Mouse (Mus musculus): Measurements from ENCODE around the gene Ube3b. TPM values are rescaled to one million over a fixed set of nuclear protein-coding genes. Genes with fewer than 3 reads are reported as not detected.

Gene Ube3b
- polyA plus RNA-seq, 1 experiment, result 76.1 TPM

DNA sequence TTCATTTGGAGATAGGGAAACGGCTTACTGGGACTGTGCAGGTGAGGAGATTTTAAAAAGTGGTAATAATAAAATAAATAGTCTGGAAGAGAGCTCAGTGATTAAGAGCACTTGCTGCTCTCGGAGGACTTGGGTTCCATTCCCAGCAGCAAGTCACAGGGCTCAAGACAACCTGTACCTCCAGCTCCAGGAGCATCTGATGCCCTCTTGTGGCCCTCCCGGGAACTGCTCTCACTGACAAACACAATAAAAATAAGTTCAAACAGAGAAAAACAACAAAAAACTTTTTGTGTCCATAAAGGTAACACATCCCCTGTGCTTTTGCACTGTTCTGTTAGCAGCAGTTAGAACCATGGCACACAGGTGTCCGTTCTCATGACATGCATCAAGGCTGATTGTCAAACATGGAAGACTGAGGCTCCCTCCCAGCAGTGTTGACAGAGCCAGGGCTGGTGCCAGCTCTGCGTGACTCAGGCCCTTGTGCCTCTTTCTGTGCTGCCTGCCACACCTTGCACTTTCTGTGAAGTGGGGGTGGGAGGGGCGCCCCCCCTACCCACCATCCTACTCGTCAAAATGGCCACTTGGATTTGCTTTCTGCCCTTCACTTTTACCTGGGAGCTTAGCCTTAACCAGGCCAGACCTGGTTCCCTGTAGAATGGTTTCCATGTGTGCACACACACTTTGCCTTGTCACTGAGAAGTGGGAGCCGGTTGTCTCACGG, 2.9 kb downstream of the Ube3b start:
- Histone ChIP-seq H3K27ac (ENCODE audit: insufficient read depth, low read depth, low read length) (no peak overlapping the region), H3K27me3 (ENCODE audit: control insufficient read depth, insufficient read depth, low read length) (no peaks in the 10 kb centered on the region), H3K4me3 (ENCODE audit: low read depth, low read length) (no peak overlapping the region), H3K4me1 (ENCODE audit: control insufficient read depth, insufficient read depth, insufficient read length, low read length) (peaks cover 4% of the 10 kb centered on the region; the same call in 1 of the 2 replicates), H3K36me3 (ENCODE audit: control insufficient read depth, insufficient read depth, low read length) (peaks cover 30% of the 10 kb centered on the region)
- WGBS, result 80% methylated on average over 9 of the region's 9 CpGs
- no peak for TF ChIP-seq POLR2A (IDR thresholded peaks at IDR 0.05; ENCODE audit: low read depth, low read length)
- TF ChIP-seq CTCF (IDR thresholded peaks at IDR 0.05; ENCODE audit: extremely low read depth, insufficient read length, insufficient replicate concordance, low read depth, low read length), result peak; percentile 87; the same call in 1 of the 2 replicates

DNA sequence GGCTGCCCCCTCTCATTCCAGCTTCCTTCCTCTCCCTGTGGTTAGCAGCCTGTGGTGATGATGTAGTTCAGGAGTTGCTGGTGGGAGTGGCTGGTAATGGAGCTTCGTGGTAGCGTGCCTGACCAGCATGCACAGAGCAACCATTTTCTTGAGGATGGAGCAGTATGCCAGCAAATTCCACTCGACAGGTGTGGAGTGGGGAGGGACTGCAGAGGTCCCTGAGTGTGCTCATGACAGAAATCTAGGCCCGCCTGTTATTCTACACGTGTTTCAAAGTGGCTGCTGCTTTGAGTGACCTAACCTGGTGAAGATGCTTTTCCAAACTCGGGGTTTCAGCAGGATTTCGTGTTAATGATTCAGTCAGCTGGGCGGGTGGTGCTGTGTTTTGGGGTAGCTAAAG, 4.0 kb downstream of the Ube3b start:
- Histone ChIP-seq H3K27ac (ENCODE audit: insufficient read depth, low read depth, low read length) (no peak overlapping the region), H3K27me3 (ENCODE audit: control insufficient read depth, insufficient read depth, low read length) (no peaks in the 10 kb centered on the region), H3K4me1 (ENCODE audit: control insufficient read depth, insufficient read depth, insufficient read length, low read length) (peaks cover 4% of the 10 kb centered on the region; the same call in 1 of the 2 replicates), H3K36me3 (ENCODE audit: control insufficient read depth, insufficient read depth, low read length) (peaks cover 40% of the 10 kb centered on the region), H3K4me3 (ENCODE audit: low read depth, low read length) (no peak overlapping the region)
- TF ChIP-seq CTCF (IDR thresholded peaks at IDR 0.05; ENCODE audit: extremely low read depth, insufficient read length, insufficient replicate concordance, low read depth, low read length) (no peak), POLR2A (IDR thresholded peaks at IDR 0.05; ENCODE audit: low read depth, low read length) (no peak)
- 80% methylated on average over 8 of the region's 8 CpGs for WGBS

DNA sequence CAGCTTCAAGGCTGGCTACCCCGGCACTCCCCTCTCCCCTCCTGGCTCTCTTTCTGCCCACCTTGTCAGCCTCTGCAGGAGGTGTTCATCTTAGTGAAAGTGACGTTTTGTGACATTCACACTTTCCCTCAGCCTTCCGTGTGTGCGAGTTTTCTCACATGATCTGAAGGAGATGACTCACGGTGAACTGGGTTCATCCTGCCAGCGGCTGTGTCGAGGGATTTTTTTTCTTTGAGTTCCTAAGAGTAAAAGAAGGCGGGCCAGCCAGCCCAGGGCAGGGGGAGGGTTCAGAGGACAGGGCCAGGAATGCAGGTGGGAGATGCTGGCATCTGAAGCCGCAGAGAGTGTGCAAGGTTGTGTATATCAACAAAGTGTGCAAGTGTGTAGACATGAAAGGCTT, 12.8 kb downstream of the Ube3b start:
- H3K27me3 ChIP-seq (ENCODE audit: control insufficient read depth, insufficient read depth, low read length), result no peaks in the 10 kb centered on the region
- TF ChIP-seq POLR2A (IDR thresholded peaks at IDR 0.05; ENCODE audit: low read depth, low read length) (no peak), CTCF (IDR thresholded peaks at IDR 0.05; ENCODE audit: extremely low read depth, insufficient read length, insufficient replicate concordance, low read depth, low read length) (no peak)
- H3K4me1 ChIP-seq (ENCODE audit: control insufficient read depth, insufficient read depth, insufficient read length, low read length), result no peaks in the 10 kb centered on the region
- H3K4me3 ChIP-seq (ENCODE audit: low read depth, low read length), result no peak overlapping the region
- H3K27ac ChIP-seq (ENCODE audit: insufficient read depth, low read depth, low read length), result no peak overlapping the region
- WGBS, result 79% methylated on average over 9 of the region's 9 CpGs
- peaks cover 79% of the 10 kb centered on the region for H3K36me3 ChIP-seq (ENCODE audit: control insufficient read depth, insufficient read depth, low read length)

DNA sequence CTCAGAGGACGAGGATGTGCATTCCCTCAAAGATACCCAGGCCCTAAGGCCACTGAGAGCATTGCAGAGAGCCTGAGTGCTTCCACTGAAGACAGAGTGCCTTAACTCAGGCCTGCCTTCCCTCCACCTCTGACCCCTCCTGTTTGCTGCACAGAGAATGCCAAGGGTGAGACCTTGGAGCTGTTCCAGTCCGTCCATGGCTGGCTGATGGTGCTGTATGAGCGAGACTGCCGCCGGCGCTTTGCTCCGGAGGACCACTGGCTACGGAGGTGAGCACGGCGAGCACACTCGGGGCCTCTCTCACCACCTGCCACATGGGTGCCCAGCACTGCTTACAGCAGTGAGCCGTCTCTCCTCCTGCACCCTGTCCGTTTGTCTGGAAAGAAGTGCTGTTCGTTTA, 26.2 kb downstream of the Ube3b start:
- H3K4me3 ChIP-seq (ENCODE audit: low read depth, low read length), result no peak overlapping the region
- H3K4me1 ChIP-seq (ENCODE audit: control insufficient read depth, insufficient read depth, insufficient read length, low read length), result no peaks in the 10 kb centered on the region
- WGBS, result 95% methylated on average over 14 of the region's 14 CpGs
- H3K27me3 ChIP-seq (ENCODE audit: control insufficient read depth, insufficient read depth, low read length), result no peaks in the 10 kb centered on the region
- no peak overlapping the region for H3K27ac ChIP-seq (ENCODE audit: insufficient read depth, low read depth, low read length)
- TF ChIP-seq CTCF (IDR thresholded peaks at IDR 0.05; ENCODE audit: extremely low read depth, insufficient read length, insufficient replicate concordance, low read depth, low read length) (no peak), POLR2A (IDR thresholded peaks at IDR 0.05; ENCODE audit: low read depth, low read length) (no peak)
- peaks cover 98% of the 10 kb centered on the region for H3K36me3 ChIP-seq (ENCODE audit: control insufficient read depth, insufficient read depth, low read length)

DNA sequence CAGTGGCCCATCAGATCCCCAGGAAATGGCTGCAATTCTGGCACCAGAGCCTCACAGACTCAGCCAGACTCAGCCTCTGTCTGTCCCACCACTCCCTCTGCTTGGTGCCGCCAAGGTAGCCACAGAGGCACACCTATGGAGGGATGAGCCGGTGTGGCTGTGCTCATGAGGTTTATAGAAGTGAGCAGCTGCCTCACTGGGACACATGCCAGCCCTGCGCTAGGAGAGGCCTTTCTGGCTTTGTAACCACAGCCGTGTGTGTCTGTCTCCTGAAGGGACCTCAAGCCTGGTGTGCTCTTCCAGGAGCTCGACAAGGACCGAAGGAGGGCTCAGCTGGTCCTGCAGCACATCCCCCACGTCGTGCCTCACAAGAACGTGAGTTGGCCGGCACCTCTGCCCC, 26.9 kb downstream of the Ube3b start:
- 61% methylated on average over 10 of the region's 10 CpGs for WGBS
- TF ChIP-seq CTCF (IDR thresholded peaks at IDR 0.05; ENCODE audit: extremely low read depth, insufficient read length, insufficient replicate concordance, low read depth, low read length) (no peak), POLR2A (IDR thresholded peaks at IDR 0.05; ENCODE audit: low read depth, low read length) (no peak)
- no peaks in the 10 kb centered on the region for H3K4me1 ChIP-seq (ENCODE audit: control insufficient read depth, insufficient read depth, insufficient read length, low read length)
- no peak overlapping the region for H3K27ac ChIP-seq (ENCODE audit: insufficient read depth, low read depth, low read length)
- H3K36me3 ChIP-seq (ENCODE audit: control insufficient read depth, insufficient read depth, low read length), result peaks cover 98% of the 10 kb centered on the region
- no peaks in the 10 kb centered on the region for H3K27me3 ChIP-seq (ENCODE audit: control insufficient read depth, insufficient read depth, low read length)
- H3K4me3 ChIP-seq (ENCODE audit: low read depth, low read length), result no peak overlapping the region

GRCm38 (mm10) chr5:114407810-114408209, 27.4 kb downstream of the Ube3b start:
- Histone ChIP-seq H3K4me3 (ENCODE audit: low read depth, low read length) (no peak overlapping the region), H3K27me3 (ENCODE audit: control insufficient read depth, insufficient read depth, low read length) (no peaks in the 10 kb centered on the region), H3K27ac (ENCODE audit: insufficient read depth, low read depth, low read length) (no peak overlapping the region), H3K4me1 (ENCODE audit: control insufficient read depth, insufficient read depth, insufficient read length, low read length) (no peaks in the 10 kb centered on the region), H3K36me3 (ENCODE audit: control insufficient read depth, insufficient read depth, low read length) (peaks cover 98% of the 10 kb centered on the region)
- TF ChIP-seq POLR2A (IDR thresholded peaks at IDR 0.05; ENCODE audit: low read depth, low read length) (no peak), CTCF (IDR thresholded peaks at IDR 0.05; ENCODE audit: extremely low read depth, insufficient read length, insufficient replicate concordance, low read depth, low read length) (no peak)
- 91% methylated on average over 9 of the region's 9 CpGs for WGBS

DNA sequence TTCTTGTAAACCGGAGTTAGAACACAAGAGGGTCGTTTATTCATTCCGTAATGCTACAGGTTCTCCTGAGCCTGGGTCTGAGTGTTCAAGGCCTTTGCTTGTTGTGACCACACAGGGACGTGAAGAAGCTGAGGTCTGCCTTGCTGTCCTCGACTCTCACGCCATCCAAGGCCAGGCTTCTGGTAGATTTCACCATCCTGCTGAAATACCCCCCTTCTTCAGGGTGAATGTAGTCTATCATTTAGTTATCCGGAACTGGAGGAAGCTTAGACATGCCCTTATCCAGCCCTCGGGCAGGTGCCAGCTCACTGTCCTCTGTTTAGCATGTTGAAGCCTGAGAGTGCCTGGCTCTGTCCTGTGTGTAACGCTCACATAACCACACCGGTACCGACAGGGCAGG, 28.4 kb downstream of the Ube3b start:
- Histone ChIP-seq H3K4me3 (ENCODE audit: low read depth, low read length) (no peak overlapping the region), H3K27ac (ENCODE audit: insufficient read depth, low read depth, low read length) (no peak overlapping the region), H3K27me3 (ENCODE audit: control insufficient read depth, insufficient read depth, low read length) (no peaks in the 10 kb centered on the region), H3K4me1 (ENCODE audit: control insufficient read depth, insufficient read depth, insufficient read length, low read length) (no peaks in the 10 kb centered on the region), H3K36me3 (ENCODE audit: control insufficient read depth, insufficient read depth, low read length) (peaks cover 97% of the 10 kb centered on the region)
- 92% methylated on average over 11 of the region's 11 CpGs for WGBS
- no peak for TF ChIP-seq POLR2A (IDR thresholded peaks at IDR 0.05; ENCODE audit: low read depth, low read length)
- TF ChIP-seq CTCF (IDR thresholded peaks at IDR 0.05; ENCODE audit: extremely low read depth, insufficient read length, insufficient replicate concordance, low read depth, low read length), result no peak

Data from small intestine, adult 2 months (tissue).